Mouse (Mus musculus): Measurements from ENCODE around the gene Lef1.

DNA sequence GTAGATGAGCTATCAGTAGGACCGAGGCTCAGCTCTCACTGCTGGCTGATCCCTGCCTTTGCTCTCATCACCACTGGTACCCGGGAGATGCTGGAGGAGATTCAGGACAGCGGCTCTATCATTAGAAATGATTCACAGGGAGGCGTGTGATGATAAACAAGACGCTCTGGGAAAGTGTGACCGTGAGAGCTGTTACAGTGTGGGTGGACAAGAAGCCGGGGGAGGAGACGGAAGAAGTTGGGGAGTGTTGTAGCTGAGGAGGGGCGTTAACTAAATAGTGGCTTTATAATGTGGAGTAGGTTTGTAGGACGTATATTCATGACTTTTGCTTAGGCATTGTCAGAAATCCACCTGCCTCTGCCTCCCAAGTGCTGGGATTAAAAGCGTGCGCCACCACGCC is 15.6 kb downstream of the Lef1 start:
- TF ChIP-seq POLR2A (IDR thresholded peaks at IDR 0.05; ENCODE audit: insufficient read length, low read depth) (no peak), CEBPB (IDR thresholded peaks at IDR 0.05; ENCODE audit: insufficient read depth, poor library complexity, severe bottlenecking) (no peak), USF1 (IDR thresholded peaks at IDR 0.05; ENCODE audit: low read depth) (no peak), REST (IDR thresholded peaks at IDR 0.05; ENCODE audit: insufficient read depth, insufficient read length) (no peak), TCF12 (IDR thresholded peaks at IDR 0.05; ENCODE audit: insufficient read depth, poor library complexity, severe bottlenecking) (no peak), E2F4 (IDR thresholded peaks at IDR 0.05; ENCODE audit: insufficient read depth) (no peak), MAX (IDR thresholded peaks at IDR 0.05; ENCODE audit: low read depth) (no peak), MYOD1 (IDR thresholded peaks at IDR 0.05; ENCODE audit: control insufficient read depth in 1 of 3, insufficient read length in 2 of 3, low read depth in 2 of 3) (no peak), TCF3 (IDR thresholded peaks at IDR 0.05; ENCODE audit: insufficient read length, low read depth) (no peak), SRF (IDR thresholded peaks at IDR 0.05; ENCODE audit: control insufficient read depth, insufficient read length, low read depth) (no peak)
